Mouse (Mus musculus): ENCODE measurements around the gene Adgrl2. TPM values are rescaled to one million over a fixed set of nuclear protein-coding genes. Genes with fewer than 3 reads are reported as not detected.
A peak's percentile ranks its signal among the peaks of the same experiment; 100 is the strongest.

Adgrl2 gene
- polyA plus RNA-seq, 1 experiment from 2014 or later: 83.2 TPM

DNA sequence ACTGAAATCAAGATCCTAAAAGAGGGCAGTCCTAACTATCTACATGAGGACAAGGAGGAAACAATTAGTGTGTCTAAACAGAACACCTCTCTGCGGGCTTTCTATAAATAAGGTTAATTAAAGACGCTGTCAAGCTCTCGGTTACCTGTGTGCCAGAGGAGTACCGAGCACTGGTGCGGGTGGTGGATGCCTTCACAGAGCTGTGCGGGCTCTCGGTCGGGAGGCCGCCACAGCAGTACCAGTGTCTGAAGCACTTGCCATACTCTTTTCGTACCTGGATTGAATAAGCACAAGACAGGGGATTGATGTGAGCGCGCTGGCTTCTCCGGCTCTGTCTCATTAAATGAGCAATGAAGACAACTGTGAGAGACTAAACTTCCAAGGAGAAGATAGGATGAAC is 166.8 kb downstream of the Adgrl2 start:
- Histone ChIP-seq H3K27me3 (ENCODE audit: insufficient read depth, low read length) (no peaks in the 10 kb centered on the region), H3K27ac (ENCODE audit: low read depth) (no peak overlapping the region), H3K36me3 (ENCODE audit: insufficient read depth) (peaks cover 83% of the 10 kb centered on the region), H3K4me1 (ENCODE audit: insufficient read depth) (no peaks in the 10 kb centered on the region), H3K4me3 (ENCODE audit: low read depth, low read length) (no peak overlapping the region), H3K4me2 (no peak overlapping the region), H3K9ac (no peak overlapping the region), H3K9me3 (ENCODE audit: low read depth, low read length) (no peaks in the 10 kb centered on the region)
- no peak for DNase-seq
- no peak for TF ChIP-seq CTCF (IDR thresholded peaks at IDR 0.05; ENCODE audit: low read depth)
- WGBS: 94% methylated on average over 13 of the region's 13 CpGs
- ATAC-seq (ENCODE audit: insufficient read depth): no peak

DNA sequence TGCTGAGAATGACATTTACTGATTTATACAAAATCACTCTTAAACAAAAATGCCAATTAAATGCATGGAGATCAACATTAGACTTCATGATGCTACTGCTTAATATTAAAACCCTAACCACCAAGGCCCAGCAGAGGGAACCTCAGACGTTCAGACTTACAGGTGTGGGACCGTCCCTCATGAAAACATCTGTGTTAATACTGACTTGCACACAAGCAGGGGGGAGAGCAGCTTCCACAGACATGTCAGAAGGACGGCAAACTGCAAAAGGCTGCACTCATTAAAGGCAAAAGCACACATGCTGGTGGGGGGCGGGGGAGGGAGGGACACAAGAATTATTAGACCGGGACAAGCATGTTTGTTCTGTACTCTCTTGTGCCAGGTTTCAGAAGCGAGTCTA is 168.7 kb downstream of the Adgrl2 start:
- Histone ChIP-seq H3K36me3 (ENCODE audit: insufficient read depth) (peaks cover 95% of the 10 kb centered on the region), H3K9me3 (ENCODE audit: low read depth, low read length) (peaks cover 3% of the 10 kb centered on the region; the same call in 1 of the 2 replicates), H3K4me1 (ENCODE audit: insufficient read depth) (no peaks in the 10 kb centered on the region), H3K9ac (no peak overlapping the region), H3K27ac (ENCODE audit: low read depth) (no peak overlapping the region), H3K4me2 (no peak overlapping the region), H3K4me3 (ENCODE audit: low read depth, low read length) (no peak overlapping the region), H3K27me3 (ENCODE audit: insufficient read depth, low read length) (no peaks in the 10 kb centered on the region)
- 71% methylated on average over 6 of the region's 6 CpGs for WGBS
- TF ChIP-seq CTCF (IDR thresholded peaks at IDR 0.05; ENCODE audit: low read depth): no peak
- ATAC-seq (ENCODE audit: insufficient read depth) (no peak), DNase-seq (no peak)

DNA sequence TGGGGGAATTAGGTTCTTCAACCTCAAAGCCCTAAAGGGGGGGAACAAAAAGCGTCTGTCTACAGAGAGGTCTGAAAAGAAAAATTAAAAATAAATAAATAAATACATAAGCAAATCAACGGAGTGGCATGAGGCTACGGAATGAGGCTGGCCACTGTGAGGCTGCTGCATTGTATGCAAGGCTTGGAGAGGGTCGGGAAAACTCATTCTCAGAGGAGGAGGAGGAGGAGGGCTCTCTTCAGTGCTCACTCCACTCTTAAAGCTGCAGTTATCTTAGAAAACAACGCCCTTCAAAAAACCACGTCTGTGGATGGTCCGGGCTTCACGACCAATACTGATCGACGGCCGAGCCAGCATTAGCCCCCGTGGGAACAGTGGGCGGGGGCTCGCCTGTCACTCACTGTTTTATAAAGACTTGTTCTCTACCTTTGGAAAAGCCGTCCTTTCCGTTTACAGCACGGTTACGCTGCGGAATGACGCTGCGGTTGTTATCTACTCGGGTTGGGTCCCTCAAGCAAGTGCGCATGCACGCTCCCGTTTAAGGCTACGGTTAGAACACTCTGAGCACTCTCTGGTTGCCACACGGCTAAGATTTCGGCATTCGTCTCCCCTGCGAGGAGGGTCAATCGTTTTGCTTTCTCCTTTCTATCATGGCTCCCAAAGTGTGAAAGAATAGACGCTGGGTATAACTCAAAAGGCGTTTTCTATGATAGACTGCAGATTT is 170.9 kb downstream of the Adgrl2 start:
- H3K9me3 ChIP-seq (ENCODE audit: low read depth, low read length): peaks cover 3% of the 10 kb centered on the region; the same call in 1 of the 2 replicates
- H3K36me3 ChIP-seq (ENCODE audit: insufficient read depth): peaks cover 88% of the 10 kb centered on the region
- no peak for ATAC-seq (ENCODE audit: insufficient read depth)
- H3K4me1 ChIP-seq (ENCODE audit: insufficient read depth): no peaks in the 10 kb centered on the region
- no peak for TF ChIP-seq CTCF (IDR thresholded peaks at IDR 0.05; ENCODE audit: low read depth)
- no peaks in the 10 kb centered on the region for H3K27me3 ChIP-seq (ENCODE audit: insufficient read depth, low read length)
- no peak for DNase-seq
- H3K4me2 ChIP-seq: no peak overlapping the region
- H3K4me3 ChIP-seq (ENCODE audit: low read depth, low read length): no peak overlapping the region
- H3K27ac ChIP-seq (ENCODE audit: low read depth): no peak overlapping the region
- WGBS: 84% methylated on average over 33 of the region's 33 CpGs
- no peak overlapping the region for H3K9ac ChIP-seq

DNA sequence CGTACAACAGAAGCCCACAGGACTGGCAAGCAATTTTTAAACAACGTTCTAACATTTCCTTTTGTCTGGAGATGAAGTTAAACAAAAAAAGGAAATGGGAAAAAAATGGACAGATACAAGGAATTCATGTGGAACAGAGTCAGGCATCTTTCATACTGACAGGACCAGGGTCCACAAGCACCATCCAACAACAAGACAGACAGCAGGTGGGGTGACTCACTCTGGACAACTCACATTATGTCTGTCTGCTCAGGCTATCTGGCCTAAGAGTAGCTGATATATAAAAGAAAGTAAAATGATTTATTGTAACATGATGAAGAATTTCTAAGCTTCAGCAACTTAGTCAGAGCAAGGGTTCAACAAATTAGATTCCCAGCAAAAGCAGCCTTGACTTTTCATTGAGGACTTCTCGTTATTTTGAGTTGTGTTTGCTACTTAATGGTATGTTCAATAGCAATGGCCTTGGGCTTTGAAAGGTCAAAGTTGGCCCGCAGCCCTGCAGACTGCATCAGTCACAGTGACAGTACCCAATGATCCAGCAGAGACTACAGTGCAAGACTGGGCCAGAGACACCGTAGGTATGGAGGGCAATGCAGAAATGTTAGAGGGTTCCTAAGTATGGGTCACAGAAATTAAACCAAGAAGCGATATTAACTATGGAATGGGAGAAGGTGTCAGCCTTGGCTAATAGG is 171.8 kb downstream of the Adgrl2 start:
- Histone ChIP-seq H3K4me1 (ENCODE audit: insufficient read depth) (0 out of 2 replicates have a peak, but pooled peaks cover 4% of the 10 kb centered on the region), H3K27ac (ENCODE audit: low read depth) (no peak overlapping the region), H3K9me3 (ENCODE audit: low read depth, low read length) (peaks cover 3% of the 10 kb centered on the region; the same call in 1 of the 2 replicates), H3K4me2 (no peak overlapping the region), H3K36me3 (ENCODE audit: insufficient read depth) (peaks cover 79% of the 10 kb centered on the region), H3K4me3 (ENCODE audit: low read depth, low read length) (no peak overlapping the region), H3K27me3 (ENCODE audit: insufficient read depth, low read length) (no peaks in the 10 kb centered on the region), H3K9ac (no peak overlapping the region)
- DNase-seq (no peak), ATAC-seq (ENCODE audit: insufficient read depth) (no peak)
- WGBS: 68% methylated on average over 6 of the region's 6 CpGs
- no peak for TF ChIP-seq CTCF (IDR thresholded peaks at IDR 0.05; ENCODE audit: low read depth)

DNA sequence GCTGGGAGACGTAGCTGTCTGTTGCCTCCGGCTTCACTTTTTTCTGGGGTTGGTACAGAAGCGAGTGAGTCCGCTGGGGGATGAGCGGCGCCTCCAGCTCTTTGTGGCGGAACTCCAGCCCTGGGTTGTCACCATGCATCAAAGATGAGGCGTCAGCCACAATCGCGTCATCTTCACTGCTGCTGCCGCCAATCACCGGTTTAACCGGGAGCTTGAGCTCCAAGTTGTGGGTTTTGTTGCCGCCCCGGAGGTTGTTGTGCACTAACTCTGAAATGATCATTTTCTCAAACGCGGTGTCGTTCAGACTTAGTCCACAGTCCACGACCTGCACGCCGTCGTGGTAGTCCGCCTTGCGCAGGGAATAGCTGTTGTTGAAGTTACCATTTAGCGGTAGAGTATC is 172.9 kb downstream of the Adgrl2 start:
- Histone ChIP-seq H3K27ac (ENCODE audit: low read depth) (no peak overlapping the region), H3K36me3 (ENCODE audit: insufficient read depth) (peaks cover 68% of the 10 kb centered on the region), H3K9ac (no peak overlapping the region), H3K9me3 (ENCODE audit: low read depth, low read length) (peaks cover 3% of the 10 kb centered on the region; the same call in 1 of the 2 replicates), H3K27me3 (ENCODE audit: insufficient read depth, low read length) (no peaks in the 10 kb centered on the region), H3K4me3 (ENCODE audit: low read depth, low read length) (no peak overlapping the region), H3K4me2 (no peak overlapping the region), H3K4me1 (ENCODE audit: insufficient read depth) (0 out of 2 replicates have a peak, but pooled peaks cover 5% of the 10 kb centered on the region)
- TF ChIP-seq CTCF (IDR thresholded peaks at IDR 0.05; ENCODE audit: low read depth): no peak
- no peak for DNase-seq
- WGBS: 96% methylated on average over 25 of the region's 25 CpGs
- ATAC-seq (ENCODE audit: insufficient read depth): no peak

DNA sequence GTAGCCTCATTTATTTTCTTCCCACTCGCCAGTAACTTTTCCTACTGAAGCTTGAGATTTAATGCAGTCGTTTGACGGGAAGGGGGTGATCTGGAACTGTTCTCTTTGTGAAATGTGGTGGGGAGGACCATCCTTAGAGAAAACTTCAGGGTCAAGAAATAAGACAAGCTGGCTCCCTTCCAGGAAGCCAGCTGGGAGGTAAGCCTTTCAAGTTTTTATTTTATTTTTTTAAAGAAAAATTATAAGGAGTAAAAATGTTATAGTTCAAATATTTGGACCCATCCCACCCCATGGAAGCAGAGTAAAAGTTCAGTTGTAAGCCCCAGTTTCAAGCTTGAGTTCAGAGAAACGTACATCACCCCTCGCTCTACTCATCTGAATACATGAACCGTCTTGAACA is 177.2 kb downstream of the Adgrl2 start:
- peak; percentile 78 for DNase-seq
- peaks cover 26% of the 10 kb centered on the region for H3K36me3 ChIP-seq (ENCODE audit: insufficient read depth)
- H3K9ac ChIP-seq: no peak overlapping the region
- ATAC-seq (ENCODE audit: insufficient read depth): no peak
- TF ChIP-seq CTCF (IDR thresholded peaks at IDR 0.05; ENCODE audit: low read depth): no peak
- no peak overlapping the region for H3K27ac ChIP-seq (ENCODE audit: low read depth)
- no peaks in the 10 kb centered on the region for H3K27me3 ChIP-seq (ENCODE audit: insufficient read depth, low read length)
- H3K4me2 ChIP-seq: no peak overlapping the region
- H3K4me3 ChIP-seq (ENCODE audit: low read depth, low read length): no peak overlapping the region
- WGBS: 32% methylated on average over 6 of the region's 6 CpGs
- H3K4me1 ChIP-seq (ENCODE audit: insufficient read depth): 0 out of 2 replicates have a peak, but pooled peaks cover 7% of the 10 kb centered on the region
- peaks cover 3% of the 10 kb centered on the region; the same call in 1 of the 2 replicates for H3K9me3 ChIP-seq (ENCODE audit: low read depth, low read length)

DNA sequence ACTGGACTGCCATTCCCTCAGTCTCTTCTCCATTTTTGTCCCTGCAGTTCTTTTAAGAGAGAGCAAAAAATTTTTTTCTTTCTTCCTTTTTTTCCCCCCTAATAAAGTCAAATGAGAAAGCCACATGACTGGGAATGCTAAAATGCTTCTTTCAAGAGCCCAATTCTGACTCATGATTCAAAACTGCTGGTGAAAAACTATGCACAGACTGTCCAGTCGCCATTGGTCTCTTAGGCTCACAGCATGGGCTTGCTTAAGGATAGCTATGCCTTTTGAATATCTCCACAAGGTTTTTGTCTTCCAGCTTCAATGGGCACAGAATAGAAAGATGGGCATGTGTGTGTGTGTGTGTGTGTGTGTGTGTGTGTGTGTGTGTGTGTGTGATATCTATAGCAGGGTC is 178.3 kb downstream of the Adgrl2 start:
- Histone ChIP-seq H3K4me1 (ENCODE audit: insufficient read depth) (0 out of 2 replicates have a peak, but pooled peaks cover 7% of the 10 kb centered on the region), H3K27ac (ENCODE audit: low read depth) (no peak overlapping the region), H3K9me3 (ENCODE audit: low read depth, low read length) (no peaks in the 10 kb centered on the region), H3K36me3 (ENCODE audit: insufficient read depth) (peaks cover 16% of the 10 kb centered on the region), H3K4me2 (no peak overlapping the region), H3K27me3 (ENCODE audit: insufficient read depth, low read length) (no peaks in the 10 kb centered on the region), H3K9ac (no peak overlapping the region), H3K4me3 (ENCODE audit: low read depth, low read length) (no peak overlapping the region)
- ATAC-seq (ENCODE audit: insufficient read depth) (no peak), DNase-seq (no peak)
- WGBS: 32% methylated on average over 1 of the region's 1 CpGs
- no peak for TF ChIP-seq CTCF (IDR thresholded peaks at IDR 0.05; ENCODE audit: low read depth)
